In genomic region chr15:86020008-86020407, GRCm38 (mm10) we compare ENCODE assay signal across 23 mouse cellular contexts. TPM values are rescaled to one million over a fixed set of nuclear protein-coding genes. Genes with fewer than 3 reads are reported as not detected.
DNase-seq lines count a peak whose midpoint lies in the region; ATAC-seq lines count a peak whose summit lies in the region.
"Had no signal": no experiment of that assay in that cellular context is flagged by ENCODE, and none has a peak within 500 bp of the region (broad histone marks: within the 10 kb centered on the region; RNA-seq: fewer than 3 reads in every experiment).

No protein-coding gene starts in this region.

- H3K36me3 ChIP-seq in heart, embryonic 13.5 days: 0 out of 2 replicates have a peak, but pooled peaks cover 5% of the 10 kb centered on the region
- no peaks in the 10 kb centered on the region for H3K36me3 ChIP-seq in kidney, embryonic 14.5 days (ENCODE audit: control insufficient read depth, insufficient read depth, low read length)
- H3K36me3 ChIP-seq in neural tube, embryonic 13.5 days: no peaks in the 10 kb centered on the region
- H3K36me3 ChIP-seq: hindbrain, embryonic 15.5 days; limb, embryonic 15.5 days; liver, embryonic 15.5 days had no signal

- H3K9me3 ChIP-seq in heart, embryonic 13.5 days: 0 out of 2 replicates have a peak, but pooled peaks cover 3% of the 10 kb centered on the region
- H3K9me3 ChIP-seq in kidney, embryonic 14.5 days (ENCODE audit: control insufficient read depth, low read length): no peaks in the 10 kb centered on the region
- no peaks in the 10 kb centered on the region for H3K9me3 ChIP-seq in neural tube, embryonic 13.5 days
- H3K9me3 ChIP-seq: embryonic facial prominence, embryonic 13.5 days; hindbrain, embryonic 15.5 days; limb, embryonic 15.5 days; liver, embryonic 15.5 days had no signal

- no peak overlapping the region for H3K4me2 ChIP-seq in heart, embryonic 13.5 days
- H3K4me2 ChIP-seq in kidney, embryonic 14.5 days (replicated peaks; ENCODE audit: low read depth, low read length): no peak overlapping the region
- H3K4me2 ChIP-seq in neural tube, embryonic 13.5 days: no peak overlapping the region
- H3K4me2 ChIP-seq: embryonic facial prominence, embryonic 13.5 days; hindbrain, embryonic 15.5 days; limb, embryonic 15.5 days; liver, embryonic 15.5 days; neural tube, embryonic 12.5 days had no signal

- H3K4me3 ChIP-seq in heart, embryonic 13.5 days: no peak overlapping the region
- H3K4me3 ChIP-seq in kidney, embryonic 14.5 days (ENCODE audit: low read length): no peak overlapping the region
- no peak overlapping the region for H3K4me3 ChIP-seq in neural tube, embryonic 13.5 days
- H3K4me3 ChIP-seq: embryonic facial prominence, embryonic 13.5 days; hindbrain, embryonic 15.5 days; limb, embryonic 15.5 days; liver, embryonic 15.5 days; midbrain, embryonic 10.5 days; neural tube, embryonic 12.5 days had no signal

- peak overlapping the region; percentile 54; the same call in 1 of the 2 replicates for H3K27ac ChIP-seq in heart, embryonic 13.5 days (replicated peaks)
- no peak overlapping the region for H3K27ac ChIP-seq in kidney, embryonic 14.5 days (ENCODE audit: low read depth, low read length)
- no peak overlapping the region for H3K27ac ChIP-seq in neural tube, embryonic 13.5 days (replicated peaks)
- H3K27ac ChIP-seq: embryonic facial prominence, embryonic 13.5 days; hindbrain, embryonic 15.5 days; limb, embryonic 15.5 days; liver, embryonic 15.5 days; midbrain, embryonic 10.5 days; neural tube, embryonic 12.5 days had no signal

- H3K9ac ChIP-seq in heart, embryonic 13.5 days: no peak overlapping the region
- no peak overlapping the region for H3K9ac ChIP-seq in kidney, embryonic 14.5 days (ENCODE audit: low read depth, low read length)
- peak overlapping the region; percentile 5; the same call in 1 of the 2 replicates for H3K9ac ChIP-seq in neural tube, embryonic 13.5 days
- H3K9ac ChIP-seq: embryonic facial prominence, embryonic 13.5 days; hindbrain, embryonic 15.5 days; limb, embryonic 15.5 days; liver, embryonic 15.5 days; neural tube, embryonic 12.5 days had no signal

- no peak for DNase-seq in heart, postnatal 14 days
- peak; percentile 57 for DNase-seq in kidney, postnatal 10 days
- no peak for DNase-seq in neural tube, embryonic 10.5 days (ENCODE audit: extremely low spot score, low spot score)
- peak; percentile 57 for DNase-seq in induced T-regulatory cell, adult 2 months (ENCODE audit: low read depth)
- DNase-seq in Muller cell, postnatal 12 days (ENCODE audit: inconsistent ontology term): no peak
- DNase-seq: adrenal gland, postnatal 25 days; cerebellum, adult 11 months; cerebellum, postnatal 10 days; gastrocnemius, postnatal 10 days; lung, postnatal 14 days; right cerebral cortex, adult 18-20 months; thymus, postnatal 4 days had no signal

- no peak for ATAC-seq in heart, embryonic 13.5 days (ENCODE audit: extremely low read depth, insufficient number of reproducible peaks, low FRiP score, low TSS enrichment)
- no peak for ATAC-seq in kidney, embryonic 14.5 days (ENCODE audit: low FRiP score, low TSS enrichment)
- no peak for ATAC-seq in neural tube, embryonic 13.5 days (ENCODE audit: low read depth)
- ATAC-seq: forebrain, embryonic 14.5 days; intestine, postnatal 0 days had no signal

- peaks cover 46% of the 10 kb centered on the region for H3K4me1 ChIP-seq in heart, embryonic 13.5 days
- H3K4me1 ChIP-seq in kidney, embryonic 14.5 days (ENCODE audit: control insufficient read depth, insufficient read depth, low read length): 0 out of 2 replicates have a peak, but pooled peaks cover 3% of the 10 kb centered on the region
- peaks cover 14% of the 10 kb centered on the region for H3K4me1 ChIP-seq in neural tube, embryonic 13.5 days (replicated peaks)
- H3K4me1 ChIP-seq: neural tube, embryonic 12.5 days had no signal

- H3K27me3 ChIP-seq in heart, embryonic 13.5 days (replicated peaks): no peaks in the 10 kb centered on the region
- H3K27me3 ChIP-seq in kidney, embryonic 14.5 days (ENCODE audit: control insufficient read depth, insufficient read depth, low read length): no peaks in the 10 kb centered on the region
- no peaks in the 10 kb centered on the region; the same call in 1 of the 2 replicates for H3K27me3 ChIP-seq in neural tube, embryonic 13.5 days
- H3K27me3 ChIP-seq: embryonic facial prominence, embryonic 13.5 days; hindbrain, embryonic 15.5 days; limb, embryonic 15.5 days; neural tube, embryonic 12.5 days had no signal

- intact Hi-C loops in heart, postnatal 14 days (cut with DNase I): no loop called here

- 67% methylated on average over 8 of the region's 8 CpGs for WGBS in heart, embryonic 13.5 days
- 87% methylated on average over 8 of the region's 8 CpGs for WGBS in kidney, embryonic 14.5 days
- WGBS in neural tube, embryonic 13.5 days: 73% methylated on average over 8 of the region's 8 CpGs

RNA-seq across cellular contexts. Expression of gene Celsr1, which starts 13.6 kb away (rescaled TPM):
- 1.3 and 1.4 TPM in 2 replicates for polyA plus RNA-seq in heart, embryonic 13.5 days (2015; fragmentation: Nextera tagmentation; extraction: Ambion mirVana)
- 10 to 100 TPM in 1 of 2 experiments, 1 to 10 TPM in 1; 10.0 to 11.5 TPM for total RNA-seq in heart, postnatal 14 days (2021)
- 6.8 and 8.8 TPM in 2 replicates for polyA plus RNA-seq in kidney, embryonic 14.5 days (2014; fragmentation: Nextera tagmentation; extraction: Ambion mirVana)
- polyA plus RNA-seq in neural tube, embryonic 13.5 days (2015; fragmentation: Nextera tagmentation; extraction: Ambion mirVana): 1.8 TPM in 2 replicates

RNA-seq across cellular contexts. Expression of gene Gramd4, which starts 37.5 kb away (rescaled TPM):
- 11.9 and 12.2 TPM in 2 replicates for polyA plus RNA-seq in heart, embryonic 13.5 days (2015; fragmentation: Nextera tagmentation; extraction: Ambion mirVana)
- total RNA-seq in heart, postnatal 14 days (2021): 10 to 100 TPM; 32.4 to 35.0 TPM
- polyA plus RNA-seq in kidney, embryonic 14.5 days (2014; fragmentation: Nextera tagmentation; extraction: Ambion mirVana): 6.5 and 9.7 TPM in 2 replicates
- polyA plus RNA-seq in neural tube, embryonic 13.5 days (2015; fragmentation: Nextera tagmentation; extraction: Ambion mirVana): 32.5 TPM in 2 replicates

Comparison
In these comparisons a context has a peak if more than half of its experiments do, and no peak if none do; other contexts are left out.
1. DNase-seq: peak in kidney, postnatal 10 days (single experiment) and induced T-regulatory cell, adult 2 months (single experiment); none in heart, postnatal 14 days (0 of 2), neural tube, embryonic 10.5 days (single experiment) and Muller cell, postnatal 12 days (single experiment).